Mouse (Mus musculus): ENCODE measurements around the gene Zdhhc1.

GRCm38 (mm10) chr8:105516018-105516645 is 19.4 kb upstream of the Zdhhc1 start:
- TF ChIP-seq TAL1 (IDR thresholded peaks at IDR 0.05; ENCODE audit: low read length) = no peak
- TF ChIP-seq GATA1 (IDR thresholded peaks at IDR 0.05; ENCODE audit: low read length) = no peak

Data from erythroblast, embryonic 14.5 days (primary cell).